Mouse (Mus musculus) forebrain, embryonic 15.5 days (tissue): ENCODE results near the gene Mrpl44. TPM values are rescaled to one million over a fixed set of nuclear protein-coding genes. Genes with fewer than 3 reads are reported as not detected.

ENCODE experiments used
- ATAC-seq: fragments of 200-750 bp; cut with Nextera tagmentation; replicated peaks from 2 replicates; pipeline ENCODE4 v1.8.0; 2017; ENCODE audit warnings: mild to moderate bottlenecking, moderate TSS enrichment, moderate library complexity
- H3K27ac ChIP-seq: fragments of 300-500 bp; sonication (generic); replicated peaks from 2 replicates; pipeline ENCODE4 v1.5.1; 2015; ENCODE audit warnings: mild to moderate bottlenecking, inconsistent platforms
- H3K27me3 ChIP-seq: fragments of 300-500 bp; sonication (generic); 2 replicates; pipeline ENCODE4 v1.6.1; 2015; ENCODE audit warnings: inconsistent platforms
- H3K36me3 ChIP-seq: fragments of 300-500 bp; sonication (generic); 2 replicates; pipeline ENCODE4 v1.6.1; 2015; ENCODE audit warnings: mild to moderate bottlenecking, inconsistent platforms
- H3K4me1 ChIP-seq: fragments of 300-500 bp; sonication (generic); 2 replicates; pipeline ENCODE4 v1.6.1; 2015; ENCODE audit warnings: inconsistent platforms
- H3K4me2 ChIP-seq: fragments of 300-500 bp; sonication (generic); replicated peaks from 2 replicates; pipeline ENCODE4 v1.6.1; 2015; ENCODE audit warnings: mild to moderate bottlenecking, inconsistent platforms
- H3K4me3 ChIP-seq: fragments of 300-500 bp; sonication (generic); 2 replicates; pipeline ENCODE4 v1.5.1; 2015; ENCODE audit warnings: mild to moderate bottlenecking, inconsistent platforms
- H3K9ac ChIP-seq: fragments of 300-500 bp; sonication (generic); replicated peaks from 2 replicates; pipeline ENCODE4 v1.6.1; 2015; ENCODE audit warnings: mild to moderate bottlenecking, inconsistent platforms
- H3K9me3 ChIP-seq: fragments of 300-500 bp; sonication (generic); 2 replicates; pipeline ENCODE4 v1.6.1; 2016; ENCODE audit warnings: inconsistent platforms
- WGBS: fragments of 180-500 bp; shearing (Covaris S2); methylation state at CpG from one replicate; pipeline ENCODE4 v1.1.7; 2015; ENCODE audit warnings: mixed read lengths; 5-methylcytosine and 5-hydroxymethylcytosine counted together
- polyA plus RNA-seq: library from polyadenylated mRNA; unstranded; fragments of >200 nt; fragmentation: Nextera tagmentation; extraction: Ambion mirVana; gene quantifications from 2 replicates; pipeline ENCODE4 v1.2.1, GENCODE M21; 2015

Gene Mrpl44
- polyA plus RNA-seq, 1 experiment from 2014 or later, result 47.4 TPM

- no peaks in the 10 kb centered on the region for H3K27me3 ChIP-seq
- H3K4me1 ChIP-seq, result peaks cover 19% of the 10 kb centered on the region
- H3K4me2 ChIP-seq, result no peak overlapping the region
- H3K4me3 ChIP-seq, result no peak overlapping the region
- no peaks in the 10 kb centered on the region for H3K9me3 ChIP-seq
- ATAC-seq, result no peak
- no peaks in the 10 kb centered on the region for H3K36me3 ChIP-seq
- no peak overlapping the region for H3K9ac ChIP-seq
- no peak overlapping the region for H3K27ac ChIP-seq
- 92% methylated on average over 1 of the region's 1 CpGs for WGBS
Observed at GRCm38 (mm10) chr1:79764483-79764882, 11.3 kb upstream of the Mrpl44 start.

GRCm38 (mm10) chr1:79768231-79768630 is 7.6 kb upstream of the Mrpl44 start:
- Histone ChIP-seq H3K4me1 (no peaks in the 10 kb centered on the region), H3K4me3 (no peak overlapping the region), H3K4me2 (no peak overlapping the region), H3K9ac (no peak overlapping the region), H3K36me3 (no peaks in the 10 kb centered on the region), H3K9me3 (no peaks in the 10 kb centered on the region), H3K27ac (no peak overlapping the region), H3K27me3 (no peaks in the 10 kb centered on the region)
- ATAC-seq, result no peak
- 64% methylated on average over 1 of the region's 1 CpGs for WGBS

- Histone ChIP-seq H3K9me3 (no peaks in the 10 kb centered on the region), H3K36me3 (peaks cover 14% of the 10 kb centered on the region), H3K27me3 (no peaks in the 10 kb centered on the region), H3K27ac (no peak overlapping the region), H3K4me1 (peaks cover 4% of the 10 kb centered on the region), H3K9ac (no peak overlapping the region), H3K4me3 (no peak overlapping the region), H3K4me2 (no peak overlapping the region)
- 82% methylated on average over 4 of the region's 4 CpGs for WGBS
- ATAC-seq, result no peak
Observed at GRCm38 (mm10) chr1:79774164-79774780, 1.5 kb upstream of the Mrpl44 start.

GRCm38 (mm10) chr1:79778011-79778410 is 2.2 kb downstream of the Mrpl44 start:
- Histone ChIP-seq H3K9me3 (no peaks in the 10 kb centered on the region), H3K27me3 (no peaks in the 10 kb centered on the region), H3K27ac (no peak overlapping the region), H3K4me1 (peaks cover 4% of the 10 kb centered on the region), H3K9ac (no peak overlapping the region), H3K36me3 (peaks cover 45% of the 10 kb centered on the region), H3K4me2 (no peak overlapping the region), H3K4me3 (no peak overlapping the region)
- WGBS, result 90% methylated on average over 11 of the region's 11 CpGs
- no peak for ATAC-seq

- Histone ChIP-seq H3K4me2 (no peak overlapping the region), H3K4me1 (no peaks in the 10 kb centered on the region), H3K9ac (no peak overlapping the region), H3K4me3 (no peak overlapping the region), H3K27ac (no peak overlapping the region), H3K27me3 (no peaks in the 10 kb centered on the region), H3K36me3 (peaks cover 52% of the 10 kb centered on the region), H3K9me3 (no peaks in the 10 kb centered on the region)
- WGBS, result 79% methylated on average over 3 of the region's 3 CpGs
- no peak for ATAC-seq
Observed at GRCm38 (mm10) chr1:79782433-79782832, 6.6 kb downstream of the Mrpl44 start.

- ATAC-seq, result peak; percentile 80
- 69% methylated on average over 7 of the region's 7 CpGs for WGBS
- H3K4me1 ChIP-seq, result no peaks in the 10 kb centered on the region
- no peak overlapping the region for H3K9ac ChIP-seq
- H3K4me2 ChIP-seq, result no peak overlapping the region
- H3K27me3 ChIP-seq, result no peaks in the 10 kb centered on the region
- H3K4me3 ChIP-seq, result no peak overlapping the region
- H3K9me3 ChIP-seq, result no peaks in the 10 kb centered on the region
- H3K27ac ChIP-seq, result no peak overlapping the region
- H3K36me3 ChIP-seq, result peaks cover 19% of the 10 kb centered on the region
Observed at GRCm38 (mm10) chr1:79786267-79786927, 10.6 kb downstream of the Mrpl44 start.

GRCm38 (mm10) chr1:79797084-79797483 is 21.3 kb downstream of the Mrpl44 start:
- Histone ChIP-seq H3K27ac (no peak overlapping the region), H3K27me3 (no peaks in the 10 kb centered on the region), H3K4me1 (no peaks in the 10 kb centered on the region), H3K36me3 (no peaks in the 10 kb centered on the region), H3K9me3 (no peaks in the 10 kb centered on the region), H3K9ac (no peak overlapping the region), H3K4me3 (no peak overlapping the region), H3K4me2 (no peak overlapping the region)
- 82% methylated on average over 3 of the region's 3 CpGs for WGBS
- no peak for ATAC-seq

- ATAC-seq, result no peak
- Histone ChIP-seq H3K4me2 (no peak overlapping the region), H3K9ac (no peak overlapping the region), H3K27me3 (no peaks in the 10 kb centered on the region), H3K4me3 (no peak overlapping the region), H3K9me3 (no peaks in the 10 kb centered on the region), H3K4me1 (no peaks in the 10 kb centered on the region), H3K36me3 (no peaks in the 10 kb centered on the region), H3K27ac (no peak overlapping the region)
- 66% methylated on average over 11 of the region's 11 CpGs for WGBS
Observed at GRCm38 (mm10) chr1:79802858-79803427, 27.1 kb downstream of the Mrpl44 start.

- no peak overlapping the region for H3K4me2 ChIP-seq
- no peak overlapping the region for H3K4me3 ChIP-seq
- WGBS, result 88% methylated on average over 7 of the region's 7 CpGs
- ATAC-seq, result no peak
- no peaks in the 10 kb centered on the region for H3K4me1 ChIP-seq
- no peak overlapping the region for H3K27ac ChIP-seq
- H3K36me3 ChIP-seq, result no peaks in the 10 kb centered on the region
- H3K9ac ChIP-seq, result no peak overlapping the region
- H3K27me3 ChIP-seq, result no peaks in the 10 kb centered on the region
- no peaks in the 10 kb centered on the region for H3K9me3 ChIP-seq
Observed at GRCm38 (mm10) chr1:79803614-79804013, 27.8 kb downstream of the Mrpl44 start.

GRCm38 (mm10) chr1:79806865-79807264 is 31.0 kb downstream of the Mrpl44 start:
- Histone ChIP-seq H3K27ac (no peak overlapping the region), H3K27me3 (no peaks in the 10 kb centered on the region), H3K4me2 (no peak overlapping the region), H3K4me3 (no peak overlapping the region), H3K4me1 (no peaks in the 10 kb centered on the region), H3K36me3 (no peaks in the 10 kb centered on the region), H3K9me3 (no peaks in the 10 kb centered on the region), H3K9ac (no peak overlapping the region)
- 61% methylated on average over 5 of the region's 5 CpGs for WGBS
- no peak for ATAC-seq

- no peaks in the 10 kb centered on the region for H3K27me3 ChIP-seq
- H3K36me3 ChIP-seq, result no peaks in the 10 kb centered on the region
- WGBS, result 86% methylated on average over 3 of the region's 3 CpGs
- H3K9me3 ChIP-seq, result no peaks in the 10 kb centered on the region
- H3K27ac ChIP-seq, result no peak overlapping the region
- no peak overlapping the region for H3K4me2 ChIP-seq
- H3K9ac ChIP-seq, result no peak overlapping the region
- no peaks in the 10 kb centered on the region for H3K4me1 ChIP-seq
- H3K4me3 ChIP-seq, result no peak overlapping the region
- no peak for ATAC-seq
Observed at GRCm38 (mm10) chr1:79809447-79809846, 33.6 kb downstream of the Mrpl44 start.

GRCm38 (mm10) chr1:79815446-79815845 is 39.6 kb downstream of the Mrpl44 start:
- Histone ChIP-seq H3K4me2 (no peak overlapping the region), H3K27me3 (no peaks in the 10 kb centered on the region), H3K9ac (no peak overlapping the region), H3K27ac (no peak overlapping the region), H3K4me3 (no peak overlapping the region), H3K9me3 (no peaks in the 10 kb centered on the region), H3K4me1 (no peaks in the 10 kb centered on the region), H3K36me3 (no peaks in the 10 kb centered on the region)
- WGBS, result 88% methylated on average over 3 of the region's 3 CpGs
- no peak for ATAC-seq
